Mouse (Mus musculus): Measurements from ENCODE around the gene Olfr996.
"Not testable (repeated sequence)": the region's sequence is repeated elsewhere in the genome, so short reads cannot be mapped to it uniquely, and the experiment has no call there.

Olfr996 gene

DNA sequence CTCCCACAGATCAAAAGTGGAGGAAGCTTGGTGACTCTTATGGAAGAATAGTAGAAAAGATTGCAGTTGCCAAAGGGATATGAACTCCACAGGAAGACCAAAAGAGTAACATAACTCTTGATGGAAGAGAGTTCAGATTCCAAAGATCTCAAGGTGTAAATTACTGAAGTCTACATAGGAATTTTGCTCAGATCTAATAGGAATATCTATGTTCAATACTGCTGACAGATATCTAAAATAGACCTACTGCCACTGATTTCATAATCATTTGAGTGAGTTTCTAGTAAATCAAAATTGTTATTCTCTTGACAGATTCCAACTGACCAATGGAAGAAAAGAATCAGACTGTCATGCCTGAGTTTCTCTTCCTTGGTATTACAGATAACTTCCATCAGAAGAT, at the start of gene Olfr996:
TSS of gene Olfr996 (plus strand) at position 301 of the 400 bp plus-strand sequence.
- DNase-seq (ENCODE audit: low spot score), result no peak

DNA sequence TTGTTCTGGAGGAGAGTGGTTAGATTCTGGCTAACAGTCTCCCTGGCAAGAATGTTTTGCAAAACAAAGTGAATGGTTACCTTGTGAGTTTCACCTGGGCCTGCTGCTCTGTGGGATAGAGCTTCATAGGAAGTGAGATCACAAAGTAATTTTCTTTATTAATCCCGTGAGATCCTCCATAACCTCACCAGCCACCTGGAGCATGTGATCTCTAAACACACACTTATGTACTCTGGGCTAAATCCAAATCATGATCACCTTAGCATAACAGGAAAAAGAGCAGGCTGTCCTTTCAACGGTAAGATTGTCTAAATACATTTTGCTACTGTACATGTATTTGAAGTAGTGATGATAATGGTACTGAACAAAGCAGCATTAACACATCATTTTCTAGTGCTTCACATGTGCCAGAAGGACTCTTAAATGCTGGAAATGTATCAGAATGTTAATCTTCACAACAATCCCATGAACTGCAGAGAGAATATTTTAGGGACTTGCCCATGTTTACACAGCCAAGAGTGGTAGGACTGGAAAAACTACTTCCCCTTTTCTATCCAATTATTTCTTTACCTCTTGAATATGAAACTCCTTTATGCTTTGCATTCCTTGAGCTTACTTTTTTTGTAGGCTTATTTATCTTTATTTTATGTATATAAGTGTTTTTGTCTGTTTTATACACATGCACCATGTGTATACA, 46.8 kb upstream of the Olfr996 start:
- no peak for DNase-seq (ENCODE audit: low spot score)

- DNase-seq (ENCODE audit: low spot score), result no peak
These were observed 45.1 kb upstream of the Olfr996 start for GRCm38 (mm10) chr2:85533934-85534333.

- no peak for DNase-seq (ENCODE audit: low spot score)
These were observed 24.2 kb upstream of the Olfr996 start for GRCm38 (mm10) chr2:85554806-85555205.

- no peak for DNase-seq (ENCODE audit: low spot score)
These were observed 18.8 kb upstream of the Olfr996 start for GRCm38 (mm10) chr2:85560226-85560625.

DNA sequence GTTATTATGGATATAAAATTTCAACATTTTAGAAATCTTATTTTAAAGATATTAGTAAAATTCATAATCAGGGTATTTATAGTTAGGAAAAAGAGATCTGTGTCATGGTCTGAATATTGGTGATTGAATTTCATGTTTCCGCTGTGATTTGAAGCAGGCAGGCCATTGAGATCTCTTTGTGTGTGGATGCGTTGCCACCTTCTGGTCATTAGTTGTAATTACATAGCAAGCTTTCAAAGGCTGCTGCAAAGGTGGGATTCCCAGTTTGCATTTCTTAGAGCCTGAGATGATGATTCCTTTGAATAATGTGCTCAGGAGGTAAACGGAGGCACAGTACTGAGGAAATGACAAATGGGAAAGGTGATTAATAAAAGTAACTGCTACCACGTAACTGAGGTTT, 17.8 kb upstream of the Olfr996 start:
- no peak for DNase-seq (ENCODE audit: low spot score)

DNA sequence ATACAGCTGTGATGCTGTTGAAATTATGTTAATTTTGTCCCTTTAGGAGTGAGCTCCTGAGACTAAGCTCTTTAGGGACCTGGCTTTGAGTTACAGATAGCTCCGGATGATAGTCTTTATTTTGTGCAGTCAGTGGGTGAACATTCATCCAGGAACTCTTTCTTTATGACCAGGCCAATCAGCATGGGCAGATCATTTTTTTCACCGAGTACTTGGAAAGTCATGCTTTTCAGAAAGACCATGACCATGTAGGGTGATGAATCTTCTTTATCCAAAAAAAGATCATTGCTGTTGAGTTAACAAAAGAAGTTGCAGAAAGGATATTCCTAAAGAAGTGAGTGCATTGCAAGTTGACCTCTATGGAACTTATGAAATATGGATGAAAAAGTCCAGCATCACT, 9.6 kb downstream of the Olfr996 start, which contains the start of gene Olfr998:
TSS of gene Olfr998 (plus strand) at position 301 of the 400 bp plus-strand sequence.
- DNase-seq (ENCODE audit: low spot score), result not testable (repeated sequence)

DNA sequence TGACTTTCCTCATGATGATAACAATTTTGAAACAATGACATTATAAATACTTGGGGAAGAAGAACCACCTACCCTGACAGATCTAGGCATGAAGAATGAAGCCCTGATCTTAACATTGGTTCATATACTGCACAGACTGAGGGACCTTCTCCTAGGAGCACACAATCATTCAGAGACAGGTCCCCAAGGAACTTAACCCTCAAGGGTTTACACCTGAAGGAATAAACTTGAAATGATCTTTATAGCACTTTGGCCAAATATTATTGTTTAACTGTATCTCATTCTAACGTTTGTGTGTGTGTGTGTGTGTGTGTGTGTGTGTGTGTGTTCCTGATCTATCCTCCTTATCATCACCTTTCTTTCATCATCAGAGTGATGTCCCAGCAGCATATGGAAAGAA, 32.8 kb downstream of the Olfr996 start, which contains the start of gene Olfr1000:
TSS of gene Olfr1000 (minus strand) at position 101 of the 400 bp plus-strand sequence.
- DNase-seq (ENCODE audit: low spot score), result no peak
